Mouse (Mus musculus) 416B (cell line): ENCODE results near the gene Yeats4.
"Not testable (repeated sequence)": the region's sequence is repeated elsewhere in the genome, so short reads cannot be mapped to it uniquely, and the experiment has no call there.

ENCODE experiments used
- DNase-seq: peaks from one replicate; pipeline ENCODE4 v3.0.0; 2011; ENCODE audit warnings: low read depth

Yeats4 gene

GRCm38 (mm10) chr10:117224102-117224990 is at the start of gene Yeats4:
Gene Yeats4, minus strand, starts transcription at chr10:117224507.
- DNase-seq, result peak; percentile 95

- DNase-seq, result peak; percentile 51
These were observed 47.7 kb upstream of the Yeats4 start for GRCm38 (mm10) chr10:117272023-117272422.

GRCm38 (mm10) chr10:117259870-117260269 is 35.6 kb upstream of the Yeats4 start:
- DNase-seq, result no peak

GRCm38 (mm10) chr10:117238603-117239002 is 14.3 kb upstream of the Yeats4 start, which contains the start of gene 9530003J23Rik:
Gene 9530003J23Rik, minus strand, starts transcription at chr10:117238703.
- no peak for DNase-seq

GRCm38 (mm10) chr10:117235866-117236265 is 11.6 kb upstream of the Yeats4 start:
- no peak for DNase-seq

- no peak for DNase-seq
These were observed 10.5 kb upstream of the Yeats4 start for GRCm38 (mm10) chr10:117234825-117235224.

- DNase-seq, result no peak
These were observed 5.5 kb upstream of the Yeats4 start for GRCm38 (mm10) chr10:117229826-117230225.

GRCm38 (mm10) chr10:117226002-117226401 is 1.7 kb upstream of the Yeats4 start:
- no peak for DNase-seq

GRCm38 (mm10) chr10:117225094-117225493 is 787 bp upstream of the Yeats4 start:
- DNase-seq, result peak; percentile 64

- no peak for DNase-seq
These were observed 577 bp downstream of the Yeats4 start for GRCm38 (mm10) chr10:117223758-117224101.

GRCm38 (mm10) chr10:117222821-117223220 is 1.5 kb downstream of the Yeats4 start:
- no peak for DNase-seq

GRCm38 (mm10) chr10:117218351-117218750 is 6.0 kb downstream of the Yeats4 start:
- no peak for DNase-seq

- peak; percentile 61 for DNase-seq
These were observed 7.0 kb downstream of the Yeats4 start for GRCm38 (mm10) chr10:117217246-117217840.

GRCm38 (mm10) chr10:117216793-117217192 is 7.5 kb downstream of the Yeats4 start:
- DNase-seq, result peak; percentile 68

- DNase-seq, result peak; percentile 53
These were observed 8.2 kb downstream of the Yeats4 start for GRCm38 (mm10) chr10:117216132-117216495.

GRCm38 (mm10) chr10:117215409-117216131 is 8.7 kb downstream of the Yeats4 start:
- DNase-seq, result peak; percentile 47

- DNase-seq, result no peak
These were observed 13.3 kb downstream of the Yeats4 start for GRCm38 (mm10) chr10:117211023-117211422.

- DNase-seq, result peak; percentile 84
These were observed 14.8 kb downstream of the Yeats4 start for GRCm38 (mm10) chr10:117209469-117209938.

- DNase-seq, result not testable (repeated sequence)
These were observed 15.5 kb downstream of the Yeats4 start for GRCm38 (mm10) chr10:117208787-117209186.

GRCm38 (mm10) chr10:117208221-117208620 is 16.1 kb downstream of the Yeats4 start:
- DNase-seq, result no peak

- DNase-seq, result no peak
These were observed 18.2 kb downstream of the Yeats4 start for GRCm38 (mm10) chr10:117206070-117206469.

GRCm38 (mm10) chr10:117203558-117203981 is 20.7 kb downstream of the Yeats4 start:
- peak; percentile 36 for DNase-seq
